Mouse (Mus musculus) kidney, embryonic 15.5 days (tissue): Measurements from ENCODE around the gene Camsap2. TPM values are rescaled to one million over a fixed set of nuclear protein-coding genes. Genes with fewer than 3 reads are reported as not detected.

Source experiments
- ATAC-seq: fragments of 200-750 bp; cut with Nextera tagmentation; replicated peaks from 2 replicates; pipeline ENCODE4 v1.8.0; 2017; ENCODE audit warnings: moderate TSS enrichment; ENCODE audit not compliant: low FRiP score
- H3K27ac ChIP-seq: fragments of 300-500 bp; sonication (generic); 2 replicates; pipeline ENCODE4 v1.5.1; 2015; ENCODE audit warnings: mild to moderate bottlenecking, inconsistent platforms
- H3K27me3 ChIP-seq: fragments of 300-500 bp; sonication (generic); 2 replicates; pipeline ENCODE4 v1.6.1; 2015; ENCODE audit warnings: inconsistent platforms
- H3K36me3 ChIP-seq: fragments of 300-500 bp; sonication (generic); 2 replicates; pipeline ENCODE4 v1.6.1; 2015; ENCODE audit warnings: inconsistent platforms
- H3K4me1 ChIP-seq: fragments of 300-500 bp; sonication (generic); 2 replicates; pipeline ENCODE4 v1.6.1; 2015; ENCODE audit warnings: inconsistent platforms
- H3K4me2 ChIP-seq: fragments of 300-500 bp; sonication (generic); 2 replicates; pipeline ENCODE4 v1.6.1; 2015; ENCODE audit warnings: moderate library complexity, mild to moderate bottlenecking, inconsistent platforms
- H3K4me3 ChIP-seq: fragments of 300-500 bp; sonication (generic); replicated peaks from 2 replicates; pipeline ENCODE4 v1.5.1; 2015; ENCODE audit warnings: mild to moderate bottlenecking, inconsistent platforms
- H3K9ac ChIP-seq: fragments of 300-500 bp; sonication (generic); 2 replicates; pipeline ENCODE4 v1.6.1; 2015; ENCODE audit warnings: mild to moderate bottlenecking, inconsistent platforms
- H3K9me3 ChIP-seq: fragments of 300-500 bp; sonication (generic); replicated peaks from 2 replicates; pipeline ENCODE4 v1.6.1; 2016; ENCODE audit warnings: inconsistent platforms
- WGBS: fragments of 180-500 bp; shearing (Covaris S2); methylation state at CpG from one replicate; pipeline ENCODE4 v1.1.7; 2015; ENCODE audit warnings: mixed read lengths; 5-methylcytosine and 5-hydroxymethylcytosine counted together
- polyA plus RNA-seq: library from polyadenylated mRNA; unstranded; fragments of >200 nt; fragmentation: Nextera tagmentation; extraction: Ambion mirVana; gene quantifications from 2 replicates; pipeline ENCODE4 v1.2.1, GENCODE M21; 2015

Camsap2 gene
- polyA plus RNA-seq, 1 experiment from 2014 or later: 9.9 TPM

DNA sequence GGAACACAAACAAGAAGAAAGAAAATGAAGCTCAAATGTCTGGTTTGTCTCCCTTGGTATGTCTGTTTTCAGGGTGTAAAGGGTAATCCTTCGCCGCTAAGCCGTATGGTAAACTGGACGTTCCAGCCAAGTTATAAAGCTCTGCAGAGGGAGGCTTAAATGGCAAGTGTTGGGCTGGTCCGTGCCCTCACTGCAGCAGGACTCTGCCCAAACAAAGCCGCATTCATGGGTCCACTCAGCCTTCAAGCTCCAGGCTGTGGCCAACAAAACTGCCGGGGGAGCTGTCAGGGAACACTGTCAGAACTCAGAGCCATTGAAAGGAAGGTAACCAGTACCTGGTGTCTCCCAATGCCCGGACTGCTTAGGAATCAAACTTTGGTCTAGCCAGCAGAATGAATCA is 16.7 kb upstream of the Camsap2 start:
- Histone ChIP-seq H3K27me3 (no peaks in the 10 kb centered on the region), H3K36me3 (no peaks in the 10 kb centered on the region), H3K9ac (no peak overlapping the region), H3K4me3 (no peak overlapping the region), H3K4me2 (no peak overlapping the region), H3K4me1 (no peaks in the 10 kb centered on the region), H3K9me3 (no peaks in the 10 kb centered on the region), H3K27ac (no peak overlapping the region)
- WGBS: 55% methylated on average over 8 of the region's 8 CpGs
- ATAC-seq: no peak

DNA sequence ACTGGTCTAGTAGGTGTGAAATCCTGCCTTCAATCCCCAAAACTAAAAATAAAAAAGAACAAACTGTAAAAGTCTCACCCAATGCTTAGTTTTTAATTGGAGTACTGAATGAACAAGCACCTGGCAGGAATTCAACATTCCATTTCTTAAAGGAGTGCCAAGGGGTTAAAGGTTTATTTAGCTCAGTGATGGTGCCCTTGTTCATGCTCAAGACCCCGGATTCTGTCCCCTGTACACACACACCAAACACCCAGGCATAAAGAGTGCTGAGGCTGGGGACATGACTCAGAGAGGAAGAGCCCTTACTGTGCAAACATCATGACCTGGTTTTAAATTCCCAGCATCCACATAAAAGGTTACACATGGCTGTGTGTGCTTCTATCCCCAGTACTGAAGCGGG is 15.5 kb upstream of the Camsap2 start:
- ATAC-seq: no peak
- H3K4me1 ChIP-seq: no peaks in the 10 kb centered on the region
- H3K27me3 ChIP-seq: no peaks in the 10 kb centered on the region
- H3K27ac ChIP-seq: no peak overlapping the region
- no peaks in the 10 kb centered on the region for H3K36me3 ChIP-seq
- H3K9ac ChIP-seq: no peak overlapping the region
- H3K4me3 ChIP-seq: no peak overlapping the region
- H3K9me3 ChIP-seq: no peaks in the 10 kb centered on the region
- no peak overlapping the region for H3K4me2 ChIP-seq
- 65% methylated on average over 2 of the region's 2 CpGs for WGBS

DNA sequence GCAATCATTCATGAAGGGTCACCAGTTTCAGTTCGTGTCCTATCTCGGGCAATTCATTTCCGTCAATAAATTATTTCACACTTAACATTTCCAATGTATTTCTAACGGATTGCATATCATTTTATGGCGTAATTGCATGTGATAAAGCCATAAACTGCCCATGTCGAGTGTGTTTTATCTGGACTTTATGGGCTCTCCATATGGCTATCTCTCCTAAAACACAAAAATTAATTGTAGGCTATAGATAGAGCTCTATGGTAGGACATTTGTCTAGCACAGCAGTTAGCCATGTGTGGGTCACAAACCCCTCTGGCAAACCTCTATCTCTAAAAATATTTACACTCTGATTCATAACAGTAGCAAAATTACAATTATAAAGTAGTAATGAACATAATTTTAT is 15.0 kb upstream of the Camsap2 start:
- WGBS: 58% methylated on average over 6 of the region's 6 CpGs
- Histone ChIP-seq H3K4me3 (no peak overlapping the region), H3K27me3 (no peaks in the 10 kb centered on the region), H3K36me3 (no peaks in the 10 kb centered on the region), H3K27ac (no peak overlapping the region), H3K9ac (no peak overlapping the region), H3K4me1 (no peaks in the 10 kb centered on the region), H3K4me2 (no peak overlapping the region), H3K9me3 (no peaks in the 10 kb centered on the region)
- no peak for ATAC-seq

GRCm38 (mm10) chr1:136358841-136359360 is 13.0 kb upstream of the Camsap2 start:
- Histone ChIP-seq H3K4me3 (no peak overlapping the region), H3K4me2 (no peak overlapping the region), H3K9ac (no peak overlapping the region), H3K4me1 (no peaks in the 10 kb centered on the region), H3K27ac (no peak overlapping the region), H3K9me3 (no peaks in the 10 kb centered on the region), H3K36me3 (no peaks in the 10 kb centered on the region), H3K27me3 (no peaks in the 10 kb centered on the region)
- no peak for ATAC-seq
- WGBS: 66% methylated on average over 7 of the region's 7 CpGs

GRCm38 (mm10) chr1:136355651-136356050 is 9.7 kb upstream of the Camsap2 start:
- Histone ChIP-seq H3K27me3 (no peaks in the 10 kb centered on the region), H3K27ac (no peak overlapping the region), H3K9me3 (no peaks in the 10 kb centered on the region), H3K4me1 (peaks cover 4% of the 10 kb centered on the region), H3K4me2 (no peak overlapping the region), H3K4me3 (no peak overlapping the region), H3K36me3 (no peaks in the 10 kb centered on the region), H3K9ac (no peak overlapping the region)
- WGBS: 81% methylated on average over 4 of the region's 4 CpGs
- no peak for ATAC-seq

GRCm38 (mm10) chr1:136350699-136351200 is 4.8 kb upstream of the Camsap2 start:
- H3K36me3 ChIP-seq: no peaks in the 10 kb centered on the region
- 48% methylated on average over 3 of the region's 3 CpGs for WGBS
- H3K27ac ChIP-seq: no peak overlapping the region
- H3K9me3 ChIP-seq: no peaks in the 10 kb centered on the region
- peaks cover 15% of the 10 kb centered on the region for H3K4me1 ChIP-seq
- no peak overlapping the region for H3K4me2 ChIP-seq
- no peak overlapping the region for H3K9ac ChIP-seq
- H3K4me3 ChIP-seq: no peak overlapping the region
- H3K27me3 ChIP-seq: no peaks in the 10 kb centered on the region
- no peak for ATAC-seq

GRCm38 (mm10) chr1:136348137-136348536 is 2.2 kb upstream of the Camsap2 start:
- Histone ChIP-seq H3K27me3 (no peaks in the 10 kb centered on the region), H3K4me1 (peaks cover 30% of the 10 kb centered on the region)
- 39% methylated on average over 5 of the region's 5 CpGs for WGBS

DNA sequence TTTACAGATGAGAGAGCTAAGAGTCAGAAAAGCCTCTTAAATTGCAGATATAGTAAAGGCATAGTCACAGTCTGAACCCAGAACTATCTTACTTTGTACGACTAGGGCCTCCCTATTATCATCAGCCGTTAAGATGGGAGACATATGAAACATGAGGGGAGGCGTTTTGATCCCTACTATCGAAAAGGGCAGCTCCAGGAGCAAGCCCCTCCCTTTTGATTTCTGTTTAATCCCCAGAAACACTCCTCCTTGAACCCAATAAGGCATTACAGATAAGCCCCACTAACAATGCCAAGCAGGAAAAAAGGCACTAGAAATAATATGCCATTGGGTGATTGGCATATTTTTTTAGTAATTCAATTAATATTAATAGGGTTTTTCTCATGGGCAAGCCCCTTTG is 1.2 kb upstream of the Camsap2 start:
- 64% methylated on average over 4 of the region's 4 CpGs for WGBS
- H3K9ac ChIP-seq: no peak overlapping the region
- no peaks in the 10 kb centered on the region for H3K27me3 ChIP-seq
- H3K4me3 ChIP-seq: no peak overlapping the region
- ATAC-seq: no peak
- no peaks in the 10 kb centered on the region for H3K9me3 ChIP-seq
- peaks cover 35% of the 10 kb centered on the region for H3K4me1 ChIP-seq
- no peak overlapping the region for H3K4me2 ChIP-seq
- H3K27ac ChIP-seq: no peak overlapping the region
- H3K36me3 ChIP-seq: no peaks in the 10 kb centered on the region

More at GRCm38 (mm10) chr1:136348137-136348536, 2.2 kb upstream of the Camsap2 start:
- Histone ChIP-seq H3K36me3 (no peaks in the 10 kb centered on the region), H3K4me3 (no peak overlapping the region), H3K27ac (no peak overlapping the region), H3K9me3 (no peaks in the 10 kb centered on the region), H3K9ac (no peak overlapping the region), H3K4me2 (no peak overlapping the region)
- no peak for ATAC-seq

- H3K4me3 ChIP-seq: peak overlapping the region; percentile 97
- WGBS: 4% methylated on average over 12 of the region's 12 CpGs
Measured at GRCm38 (mm10) chr1:136346373-136347035, 600 bp upstream of the Camsap2 start.

GRCm38 (mm10) chr1:136344768-136345453 is 993 bp downstream of the Camsap2 start:
- Histone ChIP-seq H3K4me1 (peaks cover 27% of the 10 kb centered on the region), H3K4me3 (peak overlapping the region; percentile 97), H3K36me3 (peaks cover 6% of the 10 kb centered on the region; the same call in 1 of the 2 replicates), H3K4me2 (peak overlapping the region; percentile 75), H3K9ac (peak overlapping the region; percentile 93), H3K27ac (peak overlapping the region; percentile 98), H3K27me3 (no peaks in the 10 kb centered on the region), H3K9me3 (no peaks in the 10 kb centered on the region)
- no peak for ATAC-seq
- WGBS: under 1% methylated on average over 22 of the region's 22 CpGs

More at GRCm38 (mm10) chr1:136346373-136347035, 600 bp upstream of the Camsap2 start:
- H3K27me3 ChIP-seq: no peaks in the 10 kb centered on the region
- H3K9ac ChIP-seq: peak overlapping the region; percentile 93
- H3K4me2 ChIP-seq: peak overlapping the region; percentile 75
- no peaks in the 10 kb centered on the region for H3K36me3 ChIP-seq
- peak; percentile 12 for ATAC-seq
- H3K27ac ChIP-seq: peak overlapping the region; percentile 98
- H3K4me1 ChIP-seq: peaks cover 35% of the 10 kb centered on the region
- H3K9me3 ChIP-seq: no peaks in the 10 kb centered on the region

DNA sequence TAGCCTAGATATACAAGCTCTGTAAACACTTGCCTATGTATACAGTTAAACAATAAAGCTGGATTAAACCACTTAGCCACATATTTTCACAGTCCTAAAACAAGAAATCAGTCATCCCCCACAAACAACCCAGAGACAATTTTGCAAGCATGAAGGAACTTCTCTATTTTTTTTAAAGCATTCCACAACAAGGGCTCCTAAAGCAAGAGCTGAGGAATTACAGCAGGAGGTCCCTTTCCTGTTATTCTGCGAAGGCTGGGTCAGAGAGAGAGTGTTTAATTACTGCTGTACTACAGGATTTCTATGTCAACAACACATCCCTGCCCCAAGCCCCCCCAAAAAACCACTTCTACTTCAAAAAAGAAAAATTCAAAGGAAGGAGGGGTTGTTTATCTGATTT is 1.6 kb downstream of the Camsap2 start:
- peaks cover 9% of the 10 kb centered on the region; the same call in 1 of the 2 replicates for H3K36me3 ChIP-seq
- peaks cover 27% of the 10 kb centered on the region for H3K4me1 ChIP-seq
- H3K27ac ChIP-seq: peak overlapping the region; percentile 98; the same call in 1 of the 2 replicates
- WGBS: 4% methylated on average over 1 of the region's 1 CpGs
- H3K4me2 ChIP-seq: peak overlapping the region; percentile 75
- peak overlapping the region; percentile 93; the same call in 1 of the 2 replicates for H3K9ac ChIP-seq
- H3K4me3 ChIP-seq: peak overlapping the region; percentile 97
- no peaks in the 10 kb centered on the region for H3K9me3 ChIP-seq
- no peaks in the 10 kb centered on the region for H3K27me3 ChIP-seq
- ATAC-seq: no peak

DNA sequence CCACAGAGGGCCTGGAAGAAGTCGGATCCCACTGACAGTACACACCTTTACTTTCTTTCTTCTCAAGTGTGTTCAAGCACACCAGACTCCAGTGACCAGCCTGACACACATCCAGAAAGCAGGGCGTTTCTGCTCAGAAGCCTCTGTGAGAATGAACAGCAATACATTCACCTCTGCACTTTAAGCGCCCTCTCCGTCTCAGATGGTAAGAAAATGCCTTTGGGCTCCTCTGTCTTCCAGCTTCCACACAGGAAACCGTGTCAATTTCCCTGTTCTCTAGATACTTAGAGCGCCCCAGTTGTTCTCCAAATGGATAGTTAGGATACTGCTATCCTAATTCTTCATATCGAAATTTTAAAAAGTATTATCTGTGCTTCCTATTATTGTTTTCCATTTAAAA is 2.2 kb downstream of the Camsap2 start:
- Histone ChIP-seq H3K27me3 (no peaks in the 10 kb centered on the region), H3K4me2 (peak overlapping the region; percentile 75), H3K9me3 (no peaks in the 10 kb centered on the region), H3K4me1 (peaks cover 27% of the 10 kb centered on the region), H3K9ac (peak overlapping the region; percentile 11; the same call in 1 of the 2 replicates), H3K4me3 (peak overlapping the region; percentile 97), H3K27ac (peak overlapping the region; percentile 47), H3K36me3 (peaks cover 9% of the 10 kb centered on the region; the same call in 1 of the 2 replicates)
- 19% methylated on average over 7 of the region's 7 CpGs for WGBS
- no peak for ATAC-seq
